Mouse (Mus musculus) embryo, embryonic 10 days (tissue): ENCODE results near the gene Rbm20.

Experiments
- DNase-seq: peaks from one replicate; pipeline ENCODE4 v3.0.0-alpha.2; 2015; ENCODE audit warnings: low spot score

The Rbm20 gene

DNA sequence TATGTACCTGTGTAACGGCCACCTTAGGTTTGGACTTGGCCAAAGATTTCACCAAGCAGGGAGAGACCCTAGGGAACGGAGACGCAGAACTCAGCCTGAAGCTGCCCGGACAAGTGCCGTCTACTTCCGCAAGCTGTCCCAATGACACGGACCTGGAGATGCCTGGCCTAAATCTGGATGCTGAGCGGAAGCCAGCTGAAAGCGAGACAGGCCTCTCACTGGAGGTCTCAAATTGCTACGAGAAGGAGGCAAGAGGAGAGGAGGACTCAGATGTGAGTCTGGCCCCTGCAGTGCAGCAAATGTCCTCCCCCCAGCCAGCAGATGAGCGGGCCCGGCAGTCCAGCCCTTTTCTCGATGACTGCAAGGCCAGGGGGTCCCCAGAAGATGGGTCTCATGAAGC is 174.2 kb downstream of the Rbm20 start:
- no peak for DNase-seq

DNA sequence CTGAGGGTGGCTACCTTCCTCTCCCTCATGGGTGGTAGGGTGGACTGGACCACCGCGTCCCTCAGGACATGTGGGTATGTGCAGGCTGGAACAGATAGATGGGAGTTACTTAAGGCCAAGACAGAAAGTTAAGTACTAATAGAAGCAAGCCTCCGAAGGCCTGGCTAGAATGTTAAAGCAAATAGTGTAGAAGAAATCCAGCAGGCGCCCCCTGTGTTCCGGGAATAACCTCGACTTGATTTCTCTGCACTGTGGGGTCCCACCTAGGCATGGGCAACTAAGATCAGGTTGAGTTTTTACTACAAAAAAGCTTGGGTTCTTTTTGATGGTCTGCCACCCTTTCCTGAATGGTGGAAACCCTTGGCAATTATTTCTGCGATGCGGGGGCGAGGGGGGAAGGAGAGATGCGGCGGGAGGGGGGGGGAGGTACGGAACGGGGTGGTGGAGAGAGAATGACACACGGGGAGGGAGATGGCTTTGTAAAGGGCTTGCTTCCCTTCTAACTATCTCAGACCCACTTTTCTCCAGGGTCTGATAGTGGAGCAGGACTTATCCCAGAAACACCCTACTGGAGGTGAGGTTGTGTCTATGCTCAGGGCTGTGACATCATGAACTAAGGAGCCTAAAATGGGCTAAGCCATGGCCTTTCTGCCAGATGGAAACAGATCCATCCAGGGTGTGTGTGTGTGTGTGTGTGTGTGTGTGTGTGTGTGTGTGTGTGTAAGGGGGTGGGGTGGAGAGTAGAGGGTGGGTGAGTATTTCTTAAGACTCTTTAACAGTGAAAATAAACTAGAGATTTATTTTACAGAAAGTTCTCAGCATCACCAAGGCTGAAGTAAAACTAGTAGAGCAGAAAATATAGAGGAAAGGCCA is 175.0 kb downstream of the Rbm20 start:
- DNase-seq = no peak

DNA sequence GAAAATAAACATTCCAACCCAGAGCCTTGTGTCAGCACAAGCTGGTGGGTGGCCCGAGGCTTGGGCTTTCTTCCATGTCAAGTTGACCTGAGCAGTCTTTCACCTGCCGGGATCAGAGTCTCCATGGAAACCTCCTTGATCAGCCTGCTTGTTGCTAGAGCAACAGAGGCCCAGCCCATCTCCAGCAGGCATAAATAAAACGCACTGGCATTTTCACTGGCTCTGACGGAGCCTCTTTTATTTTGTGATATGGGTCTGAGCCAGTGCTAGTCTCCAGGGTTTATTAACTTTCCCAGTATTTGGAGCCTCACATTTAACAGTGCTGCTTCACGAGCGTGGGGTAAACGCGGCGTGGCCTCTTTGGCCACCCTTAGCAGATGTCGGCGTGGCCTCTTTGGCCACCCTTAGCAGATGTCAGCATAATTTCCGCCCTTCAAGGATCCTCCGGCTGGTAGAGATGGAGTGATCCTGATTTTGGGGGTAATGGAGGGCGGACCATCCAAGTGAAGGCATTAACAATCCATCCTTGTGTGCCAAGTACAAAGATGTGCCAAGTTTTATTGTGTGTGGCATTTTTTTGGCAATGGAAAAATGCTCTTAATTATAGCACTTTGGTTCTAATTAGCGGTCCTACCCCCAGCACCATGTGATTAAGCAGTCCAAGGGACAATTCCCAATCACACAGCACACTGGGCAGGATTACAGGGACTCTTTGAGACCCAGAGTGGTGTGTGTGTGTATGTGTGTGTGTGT is 175.8 kb downstream of the Rbm20 start:
- peak; percentile 73 for DNase-seq

DNA sequence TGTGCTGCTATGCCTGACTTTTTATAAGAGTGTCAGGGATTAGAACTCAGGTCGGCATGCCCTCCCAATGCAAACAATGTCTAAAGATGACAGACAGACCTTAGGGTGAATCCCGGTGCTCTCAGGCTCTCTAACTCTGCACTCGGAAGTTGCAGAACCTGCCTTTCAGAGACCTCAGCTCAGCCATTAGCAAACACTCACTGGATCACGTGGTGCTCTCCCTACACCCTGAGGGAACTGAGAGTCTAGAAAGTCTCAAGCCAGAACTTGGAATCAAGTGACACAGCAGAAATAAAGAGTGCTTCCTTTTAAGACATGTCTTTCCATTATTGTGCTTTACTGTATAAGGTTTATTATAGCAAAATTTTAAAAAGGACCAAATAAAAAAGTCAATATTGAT is 177.9 kb downstream of the Rbm20 start:
- no peak for DNase-seq

DNA sequence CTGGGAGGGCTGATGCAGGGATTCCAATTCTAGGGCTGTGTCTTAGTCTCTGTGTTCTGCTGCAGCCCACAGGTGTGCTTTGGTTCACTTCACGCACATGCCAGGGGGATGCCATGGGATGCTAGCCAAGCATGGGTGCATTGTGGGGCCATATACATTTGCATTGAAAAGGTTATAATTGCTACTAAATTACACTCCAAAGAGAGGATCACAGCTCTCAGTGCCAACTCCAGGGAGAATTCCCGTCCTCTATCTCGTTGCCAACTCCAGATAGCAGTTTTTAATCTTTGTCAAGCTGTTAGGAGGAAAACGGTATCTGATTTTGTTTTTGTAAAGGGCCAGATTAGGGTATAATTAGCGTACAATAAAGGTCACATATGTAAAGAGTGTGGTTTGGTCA is 178.7 kb downstream of the Rbm20 start:
- no peak for DNase-seq

DNA sequence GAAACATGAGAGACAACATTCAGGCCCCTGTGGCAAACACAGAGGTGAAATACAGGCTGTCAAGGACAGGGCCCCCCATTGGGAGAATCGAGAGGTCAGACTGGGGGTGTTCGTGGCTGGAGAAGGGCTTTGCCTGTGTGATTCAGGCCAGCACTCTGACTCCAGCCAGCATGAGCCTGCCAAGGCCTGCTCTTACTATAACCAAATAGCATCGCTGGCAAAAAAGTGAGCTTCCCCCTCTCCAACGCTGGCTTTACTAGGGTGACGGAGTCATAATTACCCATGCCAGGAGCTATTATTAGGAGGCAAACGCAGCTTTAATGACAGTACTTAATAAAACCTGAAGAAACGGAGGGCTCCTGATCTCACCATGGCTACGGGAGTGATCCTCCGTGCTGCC is 179.7 kb downstream of the Rbm20 start:
- DNase-seq = no peak

DNA sequence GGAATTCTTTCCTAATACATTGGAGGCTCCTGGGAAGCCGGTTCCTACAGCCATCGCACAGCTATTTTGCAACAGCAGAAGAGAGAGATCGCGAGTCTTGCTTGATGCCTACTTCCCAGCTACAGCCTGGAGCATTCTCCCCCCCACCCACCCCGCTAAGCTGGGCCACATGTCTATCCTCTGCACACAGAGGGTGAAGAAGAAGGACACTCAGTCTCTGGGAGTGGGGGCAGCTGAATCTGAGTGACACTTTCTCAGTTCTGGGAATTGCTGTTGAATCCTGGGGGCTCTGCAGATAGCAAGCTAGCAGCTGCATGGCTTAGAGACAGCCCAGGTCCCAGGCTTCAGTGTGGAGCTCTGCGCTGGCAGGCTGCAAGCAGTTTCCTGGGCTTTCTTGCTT is 180.9 kb downstream of the Rbm20 start:
- no peak for DNase-seq

DNA sequence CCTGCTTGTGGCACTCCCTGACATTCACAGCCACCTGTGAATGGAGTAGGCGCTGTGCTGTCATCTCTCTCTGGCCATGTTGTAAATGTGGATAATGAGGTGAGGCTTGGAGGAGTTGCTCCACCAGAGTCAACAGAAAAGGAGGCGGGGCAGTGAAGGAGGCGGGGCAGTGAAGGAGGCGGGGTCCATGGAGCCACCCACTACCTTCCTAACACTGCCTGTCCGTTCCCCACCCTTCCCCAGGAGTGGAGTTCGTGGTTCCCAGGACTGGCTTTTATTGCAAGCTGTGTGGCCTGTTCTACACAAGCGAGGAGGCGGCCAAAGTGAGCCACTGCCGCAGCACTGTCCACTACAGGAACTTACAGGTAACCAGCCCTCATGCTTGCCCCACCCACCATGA is 182.0 kb downstream of the Rbm20 start:
- DNase-seq = peak; percentile 52

DNA sequence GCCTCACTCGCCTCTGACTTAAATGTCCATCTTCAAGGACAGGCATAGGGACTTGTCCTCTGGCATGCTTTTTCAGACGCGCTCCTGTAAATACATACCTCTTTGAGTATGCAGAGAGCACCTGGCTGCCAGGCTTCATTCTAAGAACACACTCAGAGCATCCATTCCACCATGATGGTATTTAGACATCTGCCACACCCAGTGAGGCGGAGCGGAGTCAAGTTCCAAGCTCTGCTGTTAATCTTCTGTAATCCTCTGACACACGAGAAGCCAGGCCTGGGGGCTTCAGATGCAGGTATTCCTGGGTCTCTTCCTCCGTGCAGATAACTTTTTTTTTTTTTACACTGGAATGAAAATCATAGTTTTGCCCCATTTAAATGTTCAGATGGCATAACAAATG is 182.5 kb downstream of the Rbm20 start:
- DNase-seq = no peak

DNA sequence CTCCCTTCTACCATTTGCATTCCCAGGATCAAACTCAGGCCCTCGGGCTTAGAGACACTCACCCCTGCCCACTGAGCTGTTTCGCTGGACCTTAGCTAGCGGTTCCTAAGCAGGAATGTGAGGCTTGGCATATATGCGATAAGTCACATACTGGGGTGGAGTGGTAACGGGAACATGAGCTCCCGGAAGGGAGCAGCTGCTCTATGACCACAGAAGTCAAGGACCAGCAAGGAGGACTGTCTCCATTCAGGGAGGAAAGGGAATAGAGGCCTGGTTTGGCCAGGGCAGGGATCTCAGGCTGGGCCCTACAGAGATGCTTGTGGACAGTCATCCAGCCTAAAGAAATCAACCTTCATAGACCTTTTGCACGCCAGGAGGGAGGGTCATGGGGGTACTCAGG is 184.2 kb downstream of the Rbm20 start:
- no peak for DNase-seq

DNA sequence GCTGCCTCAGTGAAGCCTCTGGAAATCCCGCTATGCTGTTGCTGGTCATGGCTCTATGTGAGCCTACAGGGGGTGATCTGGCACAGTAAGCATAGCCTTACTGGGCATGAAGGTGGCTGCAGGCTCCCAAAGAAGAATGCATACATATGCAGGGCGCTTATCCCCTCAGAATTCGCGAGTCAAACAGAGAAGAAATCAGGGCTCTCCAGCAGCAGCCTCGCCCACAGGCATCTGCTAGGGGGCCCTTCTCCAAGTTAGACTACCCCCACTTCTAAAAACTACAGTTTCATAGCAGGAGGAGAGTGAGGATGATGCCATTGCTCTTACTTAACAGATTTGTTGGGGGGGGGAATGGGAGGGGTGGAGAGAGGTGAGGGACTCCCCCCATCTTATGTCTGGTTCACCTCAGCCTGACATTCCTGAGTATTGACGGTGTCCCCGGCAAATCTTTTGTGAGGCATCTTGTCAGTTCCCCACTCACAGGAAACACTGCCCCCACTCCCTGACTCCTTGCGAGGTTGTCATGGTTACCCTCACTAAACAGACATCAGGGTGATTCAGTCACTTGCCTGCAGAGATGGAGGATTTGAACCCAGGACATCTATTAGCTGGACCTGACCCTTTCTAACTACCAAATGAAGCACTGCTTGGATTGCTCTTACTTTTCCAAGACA is 185.6 kb downstream of the Rbm20 start:
- DNase-seq = no peak

DNA sequence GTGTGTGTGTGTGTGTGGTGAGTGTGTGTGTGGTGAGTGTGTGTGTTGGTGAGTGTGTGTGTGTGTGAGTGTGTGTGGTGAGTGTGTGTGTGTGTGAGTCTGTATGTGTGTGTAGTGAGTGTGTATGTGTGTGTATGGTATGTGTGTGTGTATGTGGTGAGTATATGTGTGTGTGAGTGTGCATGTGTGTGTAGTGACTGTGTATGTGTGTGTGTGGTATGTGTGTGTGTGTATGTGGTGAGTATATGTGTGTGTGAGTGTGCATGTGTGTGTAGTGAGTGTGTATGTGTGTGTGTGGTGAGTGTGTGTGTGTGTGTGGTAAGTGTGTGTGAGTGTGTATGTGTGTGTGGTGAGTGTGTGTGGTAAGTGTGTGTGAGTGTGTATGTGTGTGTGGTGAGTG is 190.1 kb downstream of the Rbm20 start:
- DNase-seq = no peak

DNA sequence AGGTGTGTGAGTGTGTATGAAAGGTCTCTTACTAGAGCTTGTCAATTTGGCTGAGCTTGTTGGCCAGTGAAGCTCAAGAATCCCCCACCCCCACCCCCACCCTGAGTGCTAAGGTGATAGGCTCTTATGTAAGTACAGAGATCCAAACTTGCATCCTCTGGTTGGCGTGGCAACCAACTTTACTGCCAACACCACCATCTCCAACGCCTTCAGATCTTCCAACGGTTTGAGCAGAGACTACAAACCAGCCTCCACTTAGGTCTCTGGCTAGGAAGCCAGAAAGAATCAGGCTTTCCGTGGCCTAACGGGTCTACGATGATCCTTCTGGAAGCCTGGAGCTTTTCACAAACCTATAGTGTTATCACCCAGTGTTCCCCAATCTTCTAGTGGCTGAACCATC is 191.0 kb downstream of the Rbm20 start:
- no peak for DNase-seq

DNA sequence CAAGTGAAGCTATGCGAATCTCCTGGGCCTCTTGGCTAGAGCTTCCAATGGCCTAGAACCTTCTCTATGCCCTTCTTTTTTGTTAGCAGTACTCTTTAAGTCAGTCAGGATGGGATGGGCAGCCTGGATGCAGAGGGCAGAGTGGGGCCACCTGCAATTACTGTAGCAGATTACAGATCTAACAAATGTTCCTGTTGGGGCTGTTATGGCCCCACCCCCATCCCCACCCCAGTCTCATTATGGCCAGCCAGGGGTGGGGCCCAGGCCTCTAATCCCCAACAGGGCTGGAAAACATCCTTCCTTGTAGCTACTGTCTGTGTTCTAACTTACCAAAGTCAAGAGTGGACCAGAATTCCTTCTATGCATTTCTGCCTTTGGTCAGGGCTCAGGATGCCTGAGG is 191.7 kb downstream of the Rbm20 start:
- DNase-seq = no peak

DNA sequence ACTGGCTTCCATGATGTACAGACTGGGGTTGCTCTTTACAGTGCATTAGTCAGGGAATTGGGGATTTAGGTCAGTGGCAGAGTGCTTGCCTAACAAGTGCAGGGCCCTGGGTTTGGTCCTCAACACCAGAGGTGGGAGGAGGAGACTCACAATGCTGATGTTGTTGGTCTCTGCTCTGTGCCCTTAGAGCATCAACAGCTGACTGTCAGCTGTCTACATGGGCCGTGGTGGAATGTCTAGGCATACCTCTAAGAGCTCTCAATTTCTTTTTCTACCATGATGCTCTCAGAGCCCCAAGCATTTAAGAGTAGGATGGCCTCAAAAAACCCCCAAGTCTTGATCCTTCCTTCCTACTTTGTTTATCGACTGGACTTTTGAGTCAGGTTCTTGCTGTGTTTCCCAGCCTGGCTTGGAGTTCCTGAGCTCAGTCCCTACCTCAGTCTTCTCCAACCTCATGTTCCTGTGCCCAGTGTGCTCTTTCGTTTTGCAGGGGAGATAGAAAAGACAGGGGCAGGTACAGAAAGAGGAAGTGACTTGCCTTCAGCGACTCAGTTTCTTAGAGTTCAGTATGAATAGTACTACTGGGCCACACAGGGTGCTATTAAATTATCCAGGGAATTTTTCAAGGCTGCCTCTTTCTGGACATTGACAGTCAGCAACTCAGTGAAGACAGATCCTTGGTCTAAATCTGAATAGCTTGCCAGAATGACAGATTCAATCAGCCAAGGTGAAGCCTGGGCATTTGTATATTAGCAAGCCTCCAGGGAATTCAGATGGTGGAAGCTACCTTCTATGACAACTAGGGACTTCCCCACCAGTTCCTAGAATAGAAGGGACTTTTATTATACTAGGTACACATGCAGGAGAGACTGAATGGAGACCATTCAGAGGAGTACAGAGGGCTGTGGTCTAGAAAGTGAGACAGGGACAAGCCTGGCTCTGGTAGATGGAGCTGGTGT is 192.6 kb downstream of the Rbm20 start:
- DNase-seq = no peak

DNA sequence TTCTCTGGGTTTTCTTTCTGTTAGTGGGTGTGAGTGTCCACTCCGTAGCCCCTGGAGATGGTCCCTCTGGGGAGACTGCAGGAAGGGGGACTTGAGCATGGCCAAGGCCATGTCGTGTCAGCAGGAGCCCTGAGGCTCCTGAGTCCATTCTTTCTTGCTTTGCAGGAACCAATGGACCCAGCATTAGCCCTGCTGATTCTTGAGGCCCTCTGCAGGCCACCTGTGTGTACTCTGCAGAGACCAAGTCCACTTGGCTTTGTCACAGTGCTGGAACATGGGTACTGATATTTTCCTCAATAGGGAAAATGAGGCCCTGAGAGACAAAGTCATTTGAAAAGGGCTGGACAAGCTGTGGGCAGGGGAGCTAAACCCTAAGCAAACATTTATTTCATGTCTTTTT is 193.5 kb downstream of the Rbm20 start:
- DNase-seq = no peak

DNA sequence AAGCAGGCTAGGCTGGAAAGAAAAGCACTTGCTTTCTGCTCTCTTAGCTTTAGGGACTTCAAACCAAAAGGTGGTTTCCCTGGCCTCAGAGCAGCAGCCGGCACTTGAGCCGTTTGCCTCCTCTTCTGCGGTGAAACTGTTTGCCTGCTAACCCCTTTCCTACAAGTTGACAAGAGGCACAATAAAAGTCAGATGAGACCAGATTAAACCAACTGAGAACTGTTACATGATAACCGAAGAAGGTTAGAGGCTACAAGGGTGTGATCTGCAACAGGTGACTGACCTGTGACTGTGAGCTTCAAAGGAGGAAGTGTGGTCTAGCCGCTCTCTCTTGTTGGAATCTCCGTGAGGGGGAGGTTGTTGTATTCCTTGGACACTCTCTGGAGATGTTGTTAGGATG is 194.4 kb downstream of the Rbm20 start:
- DNase-seq = no peak

DNA sequence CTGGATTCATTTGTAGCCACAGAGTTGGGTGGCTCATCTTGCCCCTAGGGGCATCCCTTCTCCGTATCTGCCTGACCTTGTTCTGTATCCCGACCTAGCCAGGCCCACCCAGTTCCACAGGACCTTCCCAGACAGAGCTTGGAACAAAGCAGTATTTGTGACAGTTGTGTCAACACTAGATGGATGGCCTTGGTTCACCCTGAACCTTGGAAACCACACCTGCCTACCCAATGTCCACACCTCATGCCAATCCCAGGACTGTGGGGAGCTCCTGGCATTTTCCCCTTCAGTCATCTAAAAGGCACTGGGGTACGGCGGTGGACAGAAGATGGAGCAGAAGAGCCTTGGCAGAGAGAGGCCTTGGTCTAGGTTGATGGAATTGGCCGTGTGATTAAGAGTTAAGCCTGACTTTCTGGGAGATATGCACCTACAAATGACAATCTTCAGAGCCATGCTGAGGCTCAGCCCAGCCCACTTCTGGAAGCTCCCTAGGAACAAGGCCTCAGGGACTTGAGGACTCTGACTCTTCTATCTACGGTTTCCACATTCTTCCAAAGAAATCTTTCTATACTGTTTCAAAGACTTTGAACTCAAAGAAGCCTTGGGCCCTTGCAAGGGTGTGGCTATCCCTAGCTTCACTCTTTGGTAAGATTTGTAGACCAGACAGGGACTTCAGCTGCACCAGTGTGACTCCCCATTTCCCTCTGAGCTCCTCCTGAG is 196.0 kb downstream of the Rbm20 start:
- no peak for DNase-seq

DNA sequence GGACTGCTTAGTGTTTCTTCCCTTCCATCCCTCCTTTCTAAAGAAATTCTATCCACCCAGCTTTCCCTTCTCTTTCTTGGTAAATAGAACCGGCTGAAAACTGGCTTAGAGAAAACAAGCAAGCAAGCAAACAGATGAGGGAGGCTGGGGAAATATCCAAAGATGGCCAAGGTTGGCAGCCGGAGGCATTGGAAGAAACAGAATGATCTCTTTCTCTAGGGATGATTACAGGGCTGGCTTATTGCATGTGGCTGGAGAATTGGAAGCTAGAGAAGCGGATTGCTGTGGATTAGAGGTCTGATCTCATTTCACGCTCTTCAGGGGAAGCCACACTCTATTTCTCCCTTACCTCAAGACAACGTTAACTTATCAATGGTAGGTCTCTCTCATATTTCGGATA is 198.1 kb downstream of the Rbm20 start:
- DNase-seq = no peak

DNA sequence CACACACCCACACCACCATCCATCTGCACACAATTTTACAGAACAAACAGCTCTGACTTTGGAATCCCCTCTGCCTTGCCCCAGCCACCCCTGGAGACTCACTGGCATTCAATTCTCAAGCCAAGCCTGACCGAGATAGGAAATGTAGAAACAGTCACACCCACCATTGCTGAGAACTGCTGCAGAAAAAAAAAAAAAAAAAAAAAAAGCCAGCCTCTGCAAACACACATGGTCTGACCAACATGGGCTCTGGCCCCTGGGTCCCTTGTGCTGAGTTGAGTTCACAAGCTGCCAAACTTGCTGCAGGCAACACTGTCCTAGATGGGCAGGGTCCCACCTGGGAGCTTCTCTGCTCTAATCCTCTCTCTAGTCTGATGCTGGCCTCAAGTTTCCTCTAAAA is 200.7 kb downstream of the Rbm20 start:
- DNase-seq = no peak

DNA sequence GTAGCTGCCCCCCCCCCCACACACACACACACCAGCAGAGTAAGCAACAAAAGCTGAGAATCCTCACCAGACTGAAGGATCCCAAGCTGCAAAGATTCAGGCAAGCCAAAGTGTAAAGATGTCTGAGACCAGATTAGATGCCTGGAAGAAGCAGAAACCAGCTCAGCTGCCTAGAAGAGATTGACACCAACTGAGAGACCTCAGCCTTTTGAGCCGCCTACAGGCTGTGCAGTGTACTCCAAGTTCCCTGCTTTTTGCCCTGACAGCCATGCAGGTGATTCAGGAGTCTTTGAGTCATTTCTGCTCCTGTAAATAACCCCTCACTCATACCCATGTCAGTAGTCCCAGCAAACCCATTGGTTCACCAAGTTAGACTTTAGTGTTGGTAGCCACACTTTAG is 203.4 kb downstream of the Rbm20 start:
- DNase-seq = no peak
